Mouse (Mus musculus) hematopoietic multipotent progenitor cell, adult 10-12 weeks (in vitro differentiated cells): Measurements from ENCODE around the gene Hmgn3. TPM values are rescaled to one million over a fixed set of nuclear protein-coding genes. Genes with fewer than 3 reads are reported as not detected.

Source experiments
- polyA plus RNA-seq: library from polyadenylated mRNA; stranded (reverse); fragments of >175 nt; gene quantifications from 2 replicates; pipeline ENCODE4 v1.2.3, GENCODE M21; 2012; ENCODE audit warnings: low replicate concordance

Gene Hmgn3
- polyA plus RNA-seq: 8.8 and 10.2 TPM in 2 replicates

DNA sequence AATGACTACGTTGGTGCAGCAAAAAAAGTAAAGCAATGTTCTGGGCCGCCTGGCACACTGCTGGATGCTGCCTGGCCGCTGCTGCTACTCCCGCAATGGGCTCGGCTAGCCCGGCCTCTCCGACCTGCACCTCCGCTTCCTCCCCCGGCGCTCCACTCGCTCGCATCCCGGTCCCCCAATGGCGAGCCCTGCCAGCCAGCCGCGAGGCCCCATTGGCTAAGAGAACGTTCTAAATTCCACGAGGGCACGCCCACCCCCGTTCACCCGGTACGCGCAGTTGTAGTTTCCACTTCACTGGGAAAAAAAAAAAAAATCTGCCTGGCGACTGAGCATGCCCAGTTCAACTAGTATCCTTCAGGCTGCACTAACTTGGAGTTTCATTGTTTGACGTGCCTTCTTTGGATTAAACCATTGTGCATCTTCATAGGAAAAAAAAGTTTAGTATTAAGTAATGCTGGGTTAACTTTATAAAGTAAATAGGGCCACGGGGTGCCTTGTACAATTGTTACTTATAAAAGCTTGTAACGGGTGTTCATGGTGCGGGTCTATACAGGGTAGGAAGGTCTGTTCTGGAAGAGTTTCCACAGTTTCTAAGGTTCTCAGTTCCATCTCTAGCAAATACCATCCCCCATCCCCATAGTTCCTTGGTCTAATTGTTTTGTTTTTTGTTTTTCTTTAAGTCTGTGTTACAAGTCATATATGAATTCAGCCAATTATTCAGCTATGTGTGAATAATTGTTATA lies at the start of gene Hmgn3:
Hmgn3 (minus strand) TSS at position 240 of the 743 bp plus-strand sequence.

Other genes with a start within 250 kb of the Hmgn3 start
- 8.7 and 18.0 TPM in 2 replicates for gene Phip, start 171.2 kb downstream of the Hmgn3 start, polyA plus RNA-seq